ENCODE assay signal across 7 mouse cellular contexts in genomic region chr16:3343372-3343771, GRCm38 (mm10).
A peak's percentile ranks its signal among the peaks of the same experiment; 100 is the strongest.
DNase-seq lines count a peak whose midpoint lies in the region; ATAC-seq and TF ChIP-seq lines count a peak whose summit lies in the region.
"Not testable (repeated sequence)": the region's sequence is repeated elsewhere in the genome, so short reads cannot be mapped to it uniquely, and the experiment has no call there.

No protein-coding gene starts in this region.

- not testable (repeated sequence) for H3K4me3 ChIP-seq in G1E (ENCODE audit: low read depth, low read length); hindbrain, embryonic 13.5 days; lung, embryonic 16.5 days (ENCODE audit: low read length)

- not testable (repeated sequence) for H3K9ac ChIP-seq in hindbrain, embryonic 13.5 days; lung, embryonic 16.5 days (ENCODE audit: low read length)

- H3K27ac ChIP-seq in hindbrain, embryonic 13.5 days; lung, embryonic 16.5 days (ENCODE audit: low read length): not testable (repeated sequence)

- WGBS in hindbrain, embryonic 13.5 days, result 34% methylated on average over 4 of the region's 4 CpGs
- WGBS in lung, embryonic 16.5 days, result 33% methylated on average over 3 of the region's 4 CpGs

- H3K36me3 ChIP-seq in G1E (replicated peaks); hindbrain, embryonic 13.5 days; lung, embryonic 16.5 days (ENCODE audit: control insufficient read depth, insufficient read depth, low read length): not testable (repeated sequence)

- not testable (repeated sequence) for H3K4me2 ChIP-seq in hindbrain, embryonic 13.5 days; lung, embryonic 16.5 days (ENCODE audit: low read depth, low read length)

- peak; percentile 30 for ATAC-seq in CD4-positive, CD25-positive, alpha-beta regulatory T cell, adult 4 months
- peak; percentile 43; the same call in 1 of the 2 replicates for ATAC-seq in G1E (ENCODE audit: extremely low read depth, insufficient number of reproducible peaks, low FRiP score, poor library complexity, severe bottlenecking)
- peak; percentile 69 for ATAC-seq in erythroblast, adult 5-6 weeks (replicated peaks; ENCODE audit: low FRiP score, poor library complexity, severe bottlenecking)
- 0 out of 2 replicates have a peak, but pooled peaks have one; percentile 21 for ATAC-seq in hindbrain, embryonic 13.5 days (ENCODE audit: low FRiP score)
- 0 out of 2 replicates have a peak, but pooled peaks have one; percentile 5 for ATAC-seq in lung, embryonic 16.5 days (ENCODE audit: low read depth)
- ATAC-seq in monocyte, adult 5-6 weeks (replicated peaks; ENCODE audit: insufficient number of reproducible peaks, low FRiP score, low TSS enrichment, poor library complexity, severe bottlenecking), result 0 out of 2 replicates have a peak, but pooled peaks have one; percentile 44

- DNase-seq in G1E (ENCODE audit: low spot score), result not testable (repeated sequence)
- DNase-seq in R1 (ENCODE audit: low read depth, low spot score), result peak; percentile 67

- not testable (repeated sequence) for H3K4me1 ChIP-seq in G1E (ENCODE audit: insufficient read depth, low read depth, low read length); hindbrain, embryonic 13.5 days (replicated peaks); lung, embryonic 16.5 days (replicated peaks; ENCODE audit: control insufficient read depth, insufficient read depth, low read length)

- H3K9me3 ChIP-seq in G1E (replicated peaks); hindbrain, embryonic 13.5 days; lung, embryonic 16.5 days (ENCODE audit: control insufficient read depth, low read length): not testable (repeated sequence)

- TF ChIP-seq CTCF in G1E (IDR thresholded peaks at IDR 0.05; ENCODE audit: low read depth, low read length), result not testable (repeated sequence)

- not testable (repeated sequence) for H3K27me3 ChIP-seq in G1E (ENCODE audit: insufficient read depth, low read length); hindbrain, embryonic 13.5 days; lung, embryonic 16.5 days (ENCODE audit: control insufficient read depth, insufficient read depth, low read depth, low read length)

Comparison
In these comparisons a context has a peak if more than half of its experiments do, and no peak if none do; other contexts are left out.
1. ATAC-seq: peak in every context shown above with its lines; median percentile 69 in erythroblast, adult 5-6 weeks; 44 in monocyte, adult 5-6 weeks; 43 in G1E; 30 in CD4-positive, CD25-positive, alpha-beta regulatory T cell, adult 4 months; 21 in hindbrain, embryonic 13.5 days; 5 in lung, embryonic 16.5 days.